Mouse (Mus musculus) testis, adult 2 months (tissue): Measurements from ENCODE around the gene Rngtt. TPM values are rescaled to one million over a fixed set of nuclear protein-coding genes. Genes with fewer than 3 reads are reported as not detected.

Experiments used
- H3K27ac ChIP-seq: fragments of 200-500 bp; 2 replicates; pipeline ENCODE4 v1.5.1; 2012; ENCODE audit warnings: low read depth, low read length; ENCODE audit not compliant: control insufficient read depth, insufficient read depth
- H3K27me3 ChIP-seq: fragments of 200-500 bp; 2 replicates; pipeline ENCODE4 v1.6.1; 2012; ENCODE audit warnings: mild to moderate bottlenecking, low read length, moderate library complexity; ENCODE audit not compliant: control insufficient read depth, insufficient read depth
- H3K36me3 ChIP-seq: fragments of 200-500 bp; 2 replicates; pipeline ENCODE4 v1.6.1; 2012; ENCODE audit warnings: mild to moderate bottlenecking, low read length; ENCODE audit not compliant: control insufficient read depth, insufficient read depth
- H3K4me1 ChIP-seq: fragments of 200-500 bp; 2 replicates; pipeline ENCODE4 v1.6.1; 2012; ENCODE audit warnings: low read length; ENCODE audit not compliant: control insufficient read depth, insufficient read depth
- H3K4me3 ChIP-seq: fragments of 200-500 bp; 2 replicates; pipeline ENCODE4 v1.5.1; 2012; ENCODE audit warnings: low read depth, mild to moderate bottlenecking, low read length, moderate library complexity, mixed read lengths; ENCODE audit not compliant: control insufficient read depth
- CTCF ChIP-seq: fragments of 200-500 bp; IDR thresholded peaks from 2 replicates; pipeline ENCODE4 v1.5.1; 2012; ENCODE audit warnings: low read depth, mild to moderate bottlenecking, inconsistent platforms, low read length, moderate library complexity; ENCODE audit not compliant: control insufficient read depth, insufficient read depth, insufficient replicate concordance
- POLR2A ChIP-seq: fragments of 200-500 bp; IDR thresholded peaks from 2 replicates; pipeline ENCODE4 v1.6.1; 2012; ENCODE audit warnings: low read depth, mild to moderate bottlenecking, inconsistent platforms, low read length, moderate library complexity; ENCODE audit not compliant: control insufficient read depth
- polyA plus RNA-seq: library from polyadenylated mRNA; depleted of rRNA; stranded (reverse); fragments of >200 nt; gene quantifications from 2 replicates; pipeline ENCODE4 v1.2.3, GENCODE M21; 2012

The Rngtt gene
- polyA plus RNA-seq, 1 experiment = 2.0 TPM

DNA sequence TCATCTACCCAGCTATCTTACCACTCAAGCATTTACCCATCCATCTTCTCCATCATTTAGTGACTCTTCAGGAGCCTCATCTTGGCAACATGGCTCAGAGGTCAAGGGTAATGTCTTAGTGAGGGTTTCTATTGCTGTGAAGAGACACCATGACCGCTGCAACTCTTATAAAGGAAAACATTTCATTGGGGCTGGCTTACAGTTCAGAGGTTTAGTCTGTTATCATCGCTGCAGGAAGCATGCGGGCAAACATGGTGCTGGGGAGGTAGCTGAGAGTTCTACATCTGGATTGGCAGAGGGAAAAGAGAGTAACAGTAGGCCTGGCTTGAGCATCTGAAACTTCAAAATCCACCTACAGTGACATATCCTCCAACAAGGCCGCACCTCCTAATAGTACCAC lies 215.2 kb downstream of the Rngtt start:
- TF ChIP-seq POLR2A = no peak
- TF ChIP-seq CTCF = no peak
- no peaks in the 10 kb centered on the region for H3K4me1 ChIP-seq
- H3K27me3 ChIP-seq = no peaks in the 10 kb centered on the region
- no peak overlapping the region for H3K4me3 ChIP-seq
- H3K36me3 ChIP-seq = no peaks in the 10 kb centered on the region
- no peak overlapping the region for H3K27ac ChIP-seq

DNA sequence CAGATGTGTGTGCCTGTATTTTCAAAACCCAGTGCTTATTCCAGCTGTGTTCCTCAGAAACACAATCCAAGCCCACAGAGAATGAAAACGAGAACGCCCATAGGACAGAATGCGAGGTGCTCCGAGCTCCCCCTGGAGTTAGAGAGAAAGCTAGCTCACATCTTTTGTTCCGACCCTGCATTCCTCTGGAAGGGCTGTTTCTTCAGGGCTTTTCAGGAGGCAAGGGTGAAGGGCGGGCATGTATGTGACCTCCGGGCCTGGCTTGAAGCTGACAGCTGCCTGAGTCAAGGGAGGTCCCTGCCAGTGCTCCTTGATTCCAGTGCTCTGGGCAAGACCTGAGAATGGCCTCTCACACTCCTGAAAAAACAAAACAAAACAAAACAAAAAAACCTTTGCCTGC lies 216.0 kb downstream of the Rngtt start:
- no peak for TF ChIP-seq POLR2A
- no peak for TF ChIP-seq CTCF
- Histone ChIP-seq H3K4me1 (no peaks in the 10 kb centered on the region), H3K4me3 (no peak overlapping the region), H3K27ac (no peak overlapping the region), H3K36me3 (no peaks in the 10 kb centered on the region), H3K27me3 (no peaks in the 10 kb centered on the region)

DNA sequence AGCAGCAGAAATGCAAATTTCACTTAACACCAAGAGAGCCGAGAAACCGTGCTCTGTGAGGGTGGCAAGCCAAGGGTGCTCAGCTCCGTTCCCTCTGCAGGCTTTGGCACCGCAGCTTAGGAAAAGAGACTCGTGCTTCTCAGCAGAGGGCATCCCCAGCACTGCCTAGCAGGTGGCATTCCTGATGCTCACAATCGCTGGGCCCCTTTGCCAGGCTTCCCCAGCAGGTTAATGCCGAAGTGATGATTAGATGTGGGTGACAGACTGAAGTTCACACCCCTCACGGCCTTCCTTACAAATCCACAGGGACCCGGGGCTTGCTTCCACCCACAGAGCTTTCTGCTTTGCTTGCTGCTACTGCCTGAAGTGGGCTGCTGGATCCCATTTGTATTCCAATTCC lies 216.6 kb downstream of the Rngtt start:
- H3K4me3 ChIP-seq = no peak overlapping the region
- H3K27ac ChIP-seq = no peak overlapping the region
- no peaks in the 10 kb centered on the region for H3K4me1 ChIP-seq
- no peaks in the 10 kb centered on the region for H3K27me3 ChIP-seq
- TF ChIP-seq CTCF (no peak), POLR2A (no peak)
- no peaks in the 10 kb centered on the region for H3K36me3 ChIP-seq

DNA sequence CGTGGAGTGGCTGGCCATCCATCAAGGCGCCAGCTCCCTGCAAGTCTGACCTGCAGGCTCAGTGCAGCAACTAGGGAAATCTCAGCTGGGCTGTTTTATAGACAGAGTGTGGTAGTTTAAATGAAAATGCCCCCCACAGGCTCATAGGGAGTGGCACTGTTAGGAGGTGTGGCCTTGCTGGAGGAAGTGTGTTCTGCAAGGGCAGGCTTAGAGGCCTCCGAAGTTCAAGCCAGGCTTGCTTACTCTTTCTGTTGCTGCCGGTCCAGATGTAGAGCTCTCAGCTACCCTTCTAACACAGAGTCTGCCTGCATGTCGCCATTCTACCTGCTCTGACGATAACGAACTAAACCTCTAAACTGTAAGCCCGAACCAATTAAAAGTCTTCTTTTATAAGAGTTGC lies 222.5 kb downstream of the Rngtt start:
- peaks cover 3% of the 10 kb centered on the region; the same call in 1 of the 2 replicates for H3K4me1 ChIP-seq
- H3K27ac ChIP-seq = no peak overlapping the region
- no peak overlapping the region for H3K4me3 ChIP-seq
- H3K27me3 ChIP-seq = no peaks in the 10 kb centered on the region
- no peak for TF ChIP-seq POLR2A
- TF ChIP-seq CTCF = no peak
- H3K36me3 ChIP-seq = no peaks in the 10 kb centered on the region

DNA sequence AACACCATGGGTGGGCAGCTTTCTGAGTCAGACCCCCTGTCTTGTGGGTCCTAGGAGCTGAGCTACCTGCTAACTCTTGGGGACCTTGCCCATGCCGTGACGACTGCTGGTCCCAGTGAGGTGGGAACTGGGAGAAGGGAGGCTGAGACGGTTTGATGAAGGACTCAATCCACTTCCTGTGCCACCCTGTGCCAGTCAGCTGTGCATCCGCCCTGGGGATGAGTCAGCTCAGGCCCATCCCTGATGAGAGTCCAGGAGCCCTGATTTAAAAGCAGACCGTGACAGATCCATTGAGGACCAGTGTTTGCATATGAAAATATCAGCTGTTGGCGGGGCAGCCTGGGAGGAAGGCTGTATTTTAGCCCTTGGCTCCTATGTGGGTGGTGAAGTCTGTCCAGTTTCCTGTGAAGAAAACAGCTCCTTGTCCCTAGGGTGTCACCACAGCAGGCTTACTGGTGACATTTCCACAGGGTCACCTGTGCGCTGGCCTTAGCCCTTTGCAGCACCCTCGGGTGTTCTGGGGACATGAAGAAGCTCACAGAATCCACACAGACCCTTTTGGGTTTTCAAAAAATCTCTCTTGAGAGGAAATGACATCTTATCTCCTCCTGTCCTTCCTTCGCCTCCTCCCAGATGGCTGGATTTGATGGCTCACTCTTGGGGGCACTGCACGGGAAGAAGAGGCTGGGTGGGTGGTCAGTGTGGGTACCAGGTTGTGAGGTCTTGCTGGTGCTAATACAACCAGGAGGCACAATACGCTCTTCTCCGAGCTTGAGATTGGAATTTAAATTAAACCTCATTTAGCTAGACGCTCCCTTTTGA lies 234.9 kb downstream of the Rngtt start:
- H3K4me3 ChIP-seq = no peak overlapping the region
- H3K4me1 ChIP-seq = peaks cover 3% of the 10 kb centered on the region
- TF ChIP-seq POLR2A = no peak
- H3K27ac ChIP-seq = no peak overlapping the region
- H3K27me3 ChIP-seq = no peaks in the 10 kb centered on the region
- H3K36me3 ChIP-seq = no peaks in the 10 kb centered on the region

DNA sequence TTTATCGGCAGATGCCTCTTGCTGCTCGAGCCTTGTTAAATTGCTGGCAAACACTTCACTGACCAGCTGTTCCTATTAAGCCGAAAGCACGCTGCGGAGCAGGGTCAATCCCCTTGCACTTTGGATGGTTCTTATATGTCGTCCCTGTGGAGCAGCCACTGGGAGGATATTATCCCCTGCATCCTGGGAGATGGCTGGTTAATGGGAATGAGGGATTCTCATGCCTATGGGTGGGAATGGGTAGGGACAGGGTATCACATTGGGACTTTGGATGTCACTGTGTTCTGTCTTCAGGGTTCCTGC lies 235.4 kb downstream of the Rngtt start:
- no peaks in the 10 kb centered on the region for H3K36me3 ChIP-seq
- H3K27me3 ChIP-seq = no peaks in the 10 kb centered on the region
- H3K27ac ChIP-seq = no peak overlapping the region
- H3K4me1 ChIP-seq = peaks cover 3% of the 10 kb centered on the region
- H3K4me3 ChIP-seq = no peak overlapping the region
- TF ChIP-seq CTCF (no peak), POLR2A (no peak)

DNA sequence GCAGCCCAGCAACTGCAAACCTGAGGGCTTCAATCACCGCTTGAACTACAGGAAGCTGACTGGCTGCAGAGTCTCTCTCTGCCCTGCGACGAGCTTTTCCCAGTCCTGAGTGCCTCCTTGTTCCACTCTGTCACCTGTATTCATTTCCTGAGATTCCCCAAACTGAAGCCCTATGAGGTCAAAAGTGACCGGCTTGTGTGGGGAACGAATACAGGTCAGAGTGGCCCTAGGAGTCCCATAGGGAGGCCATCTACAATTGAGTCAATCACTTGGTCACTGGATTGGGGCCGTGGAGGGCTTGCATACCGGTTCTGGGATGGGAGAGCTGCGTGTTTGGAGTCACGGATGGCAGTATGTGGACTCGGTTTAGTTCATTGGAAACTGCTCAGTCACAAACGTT lies 236.2 kb downstream of the Rngtt start:
- Histone ChIP-seq H3K4me1 (peaks cover 3% of the 10 kb centered on the region), H3K27ac (no peak overlapping the region), H3K36me3 (no peaks in the 10 kb centered on the region), H3K4me3 (no peak overlapping the region), H3K27me3 (no peaks in the 10 kb centered on the region)
- no peak for TF ChIP-seq CTCF
- TF ChIP-seq POLR2A = no peak
